In genomic region chr11:117653491-117654351, GRCm38 (mm10) we compare ENCODE assay signal across 7 mouse cellular contexts. TPM values are rescaled to one million over a fixed set of nuclear protein-coding genes. Genes with fewer than 3 reads are reported as not detected.
A peak's percentile ranks its signal among the peaks of the same experiment; 100 is the strongest.
DNase-seq lines count a peak whose midpoint lies in the region; ATAC-seq and TF ChIP-seq lines count a peak whose summit lies in the region.

Gene Tnrc6c, plus strand, starts transcription at chr11:117654289.

- peak within 1 kb of the TSS; percentile 97 for H3K9ac ChIP-seq in hindbrain, embryonic 16.5 days (ENCODE audit: low read depth, low read length)

- no peaks in the 10 kb centered on the region; the same call in 1 of the 2 replicates for H3K27me3 ChIP-seq in hindbrain, embryonic 16.5 days (replicated peaks; ENCODE audit: control insufficient read depth, insufficient read depth, low read length)

- peak; percentile 23; the same call in 1 of the 2 replicates for TF ChIP-seq CTCF in gastrocnemius, adult 2 months (IDR thresholded peaks at IDR 0.05)

- H3K27ac ChIP-seq in gastrocnemius, adult 2 months, result peak within 1 kb of the TSS; percentile 100
- H3K27ac ChIP-seq in hindbrain, embryonic 16.5 days (ENCODE audit: low read depth, low read length), result peak within 1 kb of the TSS; percentile 99

- peak within 1 kb of the TSS; percentile 92 for H3K4me2 ChIP-seq in hindbrain, embryonic 16.5 days (ENCODE audit: low read length)

- H3K9me3 ChIP-seq in hindbrain, embryonic 16.5 days (ENCODE audit: control insufficient read depth, low read length), result no peaks in the 10 kb centered on the region

- intact Hi-C loops in gastrocnemius, adult 2 months (cut with DNase I), result loop anchor here (2.0 kb wide), 1 partner anchor 55 kb away; no protein-coding TSS in a partner anchor
- intact Hi-C loops in left cerebral cortex, postnatal 10 days (cut with DNase I), result loop anchor here (5.0 kb wide), 1 partner anchor 261 kb away; no protein-coding TSS in a partner anchor

- H3K36me3 ChIP-seq in hindbrain, embryonic 16.5 days (ENCODE audit: control insufficient read depth, insufficient read depth, low read length), result no peaks in the 10 kb centered on the region

- WGBS in hindbrain, embryonic 16.5 days, result under 1% methylated on average over 62 of the region's 62 CpGs

- peak; percentile 93 for ATAC-seq in hindbrain, embryonic 16.5 days
- peak; percentile 45 for ATAC-seq in megakaryocyte progenitor cell, adult 5-6 weeks (replicated peaks; ENCODE audit: poor library complexity)

- peak; percentile 75 for DNase-seq in WW6 (ENCODE audit: low read depth, low spot score)
- peak; percentile 87 to 88 for DNase-seq in cerebellum, postnatal 10 days
- peak; percentile 87 for DNase-seq in gastrocnemius, adult 2 months
- DNase-seq in left cerebral cortex, postnatal 10 days (ENCODE audit: extremely low spot score in 1 of 2, low spot score in 2 of 2), result peak; percentile 76 to 90
- peak; percentile 80 for DNase-seq in right cerebral cortex, postnatal 4 days

- H3K4me1 ChIP-seq in hindbrain, embryonic 16.5 days (ENCODE audit: control insufficient read depth, insufficient read depth, low read depth, low read length), result peaks cover 24% of the 10 kb centered on the region

- H3K4me3 ChIP-seq in gastrocnemius, adult 2 months, result peak within 1 kb of the TSS; percentile 94
- peak within 1 kb of the TSS; percentile 92 for H3K4me3 ChIP-seq in hindbrain, embryonic 16.5 days (ENCODE audit: low read length)

RNA-seq across cellular contexts. Expression of gene Tnrc6c, which starts in this region (rescaled TPM):
- 10 to 100 TPM; 18.5 to 24.8 TPM for total RNA-seq in gastrocnemius, adult 2 months (2021)
- polyA plus RNA-seq in hindbrain, embryonic 16.5 days (2015; fragmentation: Nextera tagmentation; extraction: Ambion mirVana), result 18.9 and 21.4 TPM in 2 replicates
- total RNA-seq in left cerebral cortex, postnatal 10 days (2021), result 10 to 100 TPM; 63.5 to 71.0 TPM
- 18.8 and 22.1 TPM in 2 replicates for total RNA-seq in megakaryocyte progenitor cell, adult 5-6 weeks (2015)
- total RNA-seq in megakaryocyte progenitor cell, adult 5-6 weeks (2017), result 17.8 and 19.8 TPM in 2 replicates

Comparison
In these comparisons a context has a peak if more than half of its experiments do, and no peak if none do; other contexts are left out.
1. Peak in every context shown above with its lines: DNase-seq, ATAC-seq, H3K4me3 ChIP-seq and H3K27ac ChIP-seq.